Mouse (Mus musculus) spleen, postnatal 0 days (tissue): ENCODE data around the gene Bag1. TPM values are rescaled to one million over a fixed set of nuclear protein-coding genes. Genes with fewer than 3 reads are reported as not detected.

Experiments used
- polyA plus RNA-seq: library from polyadenylated mRNA; unstranded; fragments of >200 nt; fragmentation: Nextera tagmentation; extraction: Ambion mirVana; gene quantifications from 2 replicates; pipeline ENCODE4 v1.2.1, GENCODE M21; 2015

The Bag1 gene
- 178 and 195 TPM in 2 replicates for polyA plus RNA-seq

GRCm38 (mm10) chr4:40948160-40948708 is at the start of gene Bag1, which contains the start of gene Chmp5:
TSS of gene Bag1 (minus strand) at chr4:40948294.
TSS of gene Chmp5 (plus strand) at chr4:40948407.

GRCm38 (mm10) chr4:40970842-40971701 is 23.0 kb upstream of the Bag1 start, which contains the start of gene Nfx1:
TSS of gene Nfx1 (plus strand) at chr4:40970906.

GRCm38 (mm10) chr4:40919785-40920184 is 28.3 kb downstream of the Bag1 start, which contains the start of gene Spink4:
TSS of gene Spink4 (plus strand) at chr4:40920052.

Other genes with a start within 250 kb of the Bag1 start
- 15.5 and 15.6 TPM in 2 replicates for gene Aptx, start 245.1 kb downstream of the Bag1 start, polyA plus RNA-seq
- gene Dnaja1, start 226.1 kb downstream of the Bag1 start, polyA plus RNA-seq: 159 and 170 TPM in 2 replicates
- 81.8 and 86.5 TPM in 2 replicates for gene Smu1, start 190.4 kb downstream of the Bag1 start, polyA plus RNA-seq
- 40.7 and 42.6 TPM in 2 replicates for gene B4galt1, start 94.3 kb downstream of the Bag1 start, polyA plus RNA-seq
- 2.4 and 3.5 TPM in 2 replicates for gene Spink4, start 28.2 kb downstream of the Bag1 start, polyA plus RNA-seq
- gene Chmp5, start 113 bp upstream of the Bag1 start, polyA plus RNA-seq: 63.2 and 67.9 TPM in 2 replicates
- 33.2 and 39.1 TPM in 2 replicates for gene Nfx1, start 22.6 kb upstream of the Bag1 start, polyA plus RNA-seq
- gene Aqp7, start 99.8 kb upstream of the Bag1 start, polyA plus RNA-seq: 0.22 TPM in 1 of 2 replicates, not detected in the other
- gene Aqp3, start 149.9 kb upstream of the Bag1 start, polyA plus RNA-seq: 8.0 and 8.5 TPM in 2 replicates
- 9.6 and 10.2 TPM in 2 replicates for gene Nol6, start 176.2 kb upstream of the Bag1 start, polyA plus RNA-seq
- 57.3 and 62.9 TPM in 2 replicates for gene Ube2r2, start 187.4 kb upstream of the Bag1 start, polyA plus RNA-seq